Mouse (Mus musculus) layer of hippocampus, postnatal 36 days (tissue): ENCODE results near the gene Traf3ip1. TPM values are rescaled to one million over a fixed set of nuclear protein-coding genes. Genes with fewer than 3 reads are reported as not detected.

Experiments
- total RNA-seq, 2 experiments: library from RNA; stranded (reverse); gene quantifications; 2 replicates each; pipeline ENCODE4 v1.2.3; 2021

Gene Traf3ip1
- total RNA-seq, 2 experiments from 2014 or later, result 13.5 to 13.9 TPM

Other genes with a start within 250 kb of the Traf3ip1 start
- gene Ube2f, start 244.3 kb upstream of the Traf3ip1 start, total RNA-seq, result 10 to 100 TPM; 53.1 to 57.9 TPM
- 10 to 100 TPM; 19.8 to 22.3 TPM for gene Scly, start 196.3 kb upstream of the Traf3ip1 start, total RNA-seq
- under 1 TPM in 1 of 2 experiments, not detected in 1; 0.07 TPM for gene Espnl, start 172.6 kb upstream of the Traf3ip1 start, total RNA-seq
- gene Klhl30, start 143.6 kb upstream of the Traf3ip1 start, total RNA-seq, result not detected
- not detected for gene Erfe, start 128.2 kb upstream of the Traf3ip1 start, total RNA-seq
- gene Ilkap, start 95.8 kb upstream of the Traf3ip1 start, total RNA-seq, result 10 to 100 TPM; 65.3 to 70.8 TPM
- gene Hes6, start 80.6 kb upstream of the Traf3ip1 start, total RNA-seq, result 10 to 100 TPM; 14.1 to 15.2 TPM
- 10 to 100 TPM; 26.4 to 37.3 TPM for gene Per2, start 35.3 kb upstream of the Traf3ip1 start, total RNA-seq
- gene Asb1, start 45.9 kb downstream of the Traf3ip1 start, total RNA-seq, result 10 to 100 TPM; 32.7 to 44.4 TPM